Mouse (Mus musculus) myocyte (in vitro differentiated cells): ENCODE data around the gene Tgfb1.

Experiments used
- CEBPB ChIP-seq: IDR thresholded peaks from 2 replicates; pipeline ENCODE4 v1.6.1; 2011; ENCODE audit warnings: mild to moderate bottlenecking, moderate library complexity; ENCODE audit not compliant: poor library complexity, insufficient read depth, severe bottlenecking
- E2F4 ChIP-seq: IDR thresholded peaks from one replicate; pipeline ENCODE4 v1.6.1; 2011; ENCODE audit warnings: mild to moderate bottlenecking, control low read depth, moderate library complexity; ENCODE audit not compliant: insufficient read depth
- MAX ChIP-seq: IDR thresholded peaks from one replicate; pipeline ENCODE4 v1.6.1; 2011; ENCODE audit warnings: low read depth, mild to moderate bottlenecking, control low read depth
- MYOD1 ChIP-seq, 3 experiments: IDR thresholded peaks; one replicate each; pipeline ENCODE4 v1.6.1; 2011; ENCODE audit warnings: control low read depth in 2 of 3, low read depth in 2 of 3, mild to moderate bottlenecking in 2 of 3, moderate library complexity in 1 of 3; ENCODE audit not compliant: insufficient read length in 2 of 3, control insufficient read depth in 1 of 3
- MYOG ChIP-seq, 3 experiments: IDR thresholded peaks; one replicate each; pipeline ENCODE4 v1.6.1; 2011; ENCODE audit warnings: control low read depth in 2 of 3, low read depth in 2 of 3, mild to moderate bottlenecking in 2 of 3; ENCODE audit not compliant: insufficient read length in 2 of 3, control insufficient read depth in 1 of 3, insufficient read depth in 1 of 3
- POLR2A ChIP-seq: IDR thresholded peaks from one replicate; pipeline ENCODE4 v1.6.1; 2011; ENCODE audit warnings: low read depth, mild to moderate bottlenecking, control low read depth, moderate library complexity; ENCODE audit not compliant: insufficient read length
- POLR2AphosphoS2 ChIP-seq: IDR thresholded peaks from one replicate; pipeline ENCODE4 v1.6.1; 2011; ENCODE audit warnings: low read depth, control low read depth; ENCODE audit not compliant: insufficient read length
- SRF ChIP-seq: IDR thresholded peaks from one replicate; pipeline ENCODE4 v1.6.1; 2011; ENCODE audit warnings: low read depth; ENCODE audit not compliant: control insufficient read depth, insufficient read length
- TCF12 ChIP-seq: IDR thresholded peaks from one replicate; pipeline ENCODE4 v1.6.1; 2011; ENCODE audit warnings: mild to moderate bottlenecking, control low read depth; ENCODE audit not compliant: poor library complexity, insufficient read depth, severe bottlenecking
- USF1 ChIP-seq: IDR thresholded peaks from one replicate; pipeline ENCODE4 v1.6.1; 2011; ENCODE audit warnings: low read depth, mild to moderate bottlenecking, control low read depth, moderate library complexity

GRCm38 (mm10) chr7:25711731-25712197, 25.0 kb downstream of the Tgfb1 start:
- TF ChIP-seq MYOG (IDR thresholded peaks at IDR 0.05; ENCODE audit: control insufficient read depth in 1 of 3, insufficient read depth in 1 of 3, insufficient read length in 2 of 3, low read depth in 2 of 3) (peak in 2 of 3 experiments; percentile 50 to 81), POLR2A (peak; percentile 18), CEBPB (0 out of 2 replicates have a peak, but pooled peaks have one; percentile 3), MYOD1 (IDR thresholded peaks at IDR 0.05; ENCODE audit: control insufficient read depth in 1 of 3, insufficient read length in 2 of 3, low read depth in 2 of 3) (peak in 2 of 3 experiments; percentile 64 to 87), SRF (no peak), POLR2AphosphoS2 (no peak), MAX (peak; percentile 26), E2F4 (no peak), USF1 (no peak), TCF12 (peak; percentile 82)
